Mouse (Mus musculus) liver, embryonic 14.5 days (tissue): ENCODE results near the gene Amz1.

Experiments
- CTCF ChIP-seq: IDR thresholded peaks from 2 replicates; pipeline ENCODE4 v1.5.1; 2016; ENCODE audit warnings: antibody characterized with exemption, low read depth, control low read depth
- EP300 ChIP-seq: IDR thresholded peaks from 2 replicates; pipeline ENCODE4 v1.6.1; 2016; ENCODE audit warnings: antibody characterized with exemption, low read depth

GRCm38 (mm10) chr5:140795176-140795575 lies 71.2 kb downstream of the Amz1 start:
- TF ChIP-seq EP300 (peak; percentile 93), CTCF (no peak)
